Mouse (Mus musculus): ENCODE results near the gene Eps8. TPM values are rescaled to one million over a fixed set of nuclear protein-coding genes. Genes with fewer than 3 reads are reported as not detected.
"Not testable (repeated sequence)": the region's sequence is repeated elsewhere in the genome, so short reads cannot be mapped to it uniquely, and the experiment has no call there.

Eps8 gene
- total RNA-seq, 2 experiments from 2014 or later = 11.4 to 13.5 TPM

- no peak for DNase-seq
Observed at GRCm38 (mm10) chr6:137514872-137515271, 139.8 kb downstream of the Eps8 start.

GRCm38 (mm10) chr6:137512753-137513152 lies 141.9 kb downstream of the Eps8 start:
- DNase-seq = no peak

- DNase-seq = no peak
Observed at GRCm38 (mm10) chr6:137509341-137510045, 145.2 kb downstream of the Eps8 start.

GRCm38 (mm10) chr6:137508936-137509335 lies 145.7 kb downstream of the Eps8 start:
- no peak for DNase-seq

- no peak for DNase-seq
Observed at GRCm38 (mm10) chr6:137506563-137506962, 148.1 kb downstream of the Eps8 start.

- DNase-seq = no peak
Observed at GRCm38 (mm10) chr6:137505555-137506227, 149.0 kb downstream of the Eps8 start.

- no peak for DNase-seq
Observed at GRCm38 (mm10) chr6:137504052-137504451, 150.6 kb downstream of the Eps8 start.

GRCm38 (mm10) chr6:137503462-137503861 lies 151.2 kb downstream of the Eps8 start:
- DNase-seq = no peak

- DNase-seq = no peak
Observed at GRCm38 (mm10) chr6:137503009-137503408, 151.7 kb downstream of the Eps8 start.

GRCm38 (mm10) chr6:137498781-137499180 lies 155.9 kb downstream of the Eps8 start:
- peak in 1 of 2 experiments; percentile 32 for DNase-seq

- no peak for DNase-seq
Observed at GRCm38 (mm10) chr6:137497208-137497835, 157.4 kb downstream of the Eps8 start.

GRCm38 (mm10) chr6:137496562-137496961 lies 158.1 kb downstream of the Eps8 start:
- no peak for DNase-seq

- DNase-seq = no peak
Observed at GRCm38 (mm10) chr6:137495233-137495632, 159.4 kb downstream of the Eps8 start.

GRCm38 (mm10) chr6:137494801-137495200 lies 159.9 kb downstream of the Eps8 start:
- no peak for DNase-seq

GRCm38 (mm10) chr6:137494136-137494475 lies 160.6 kb downstream of the Eps8 start:
- DNase-seq = no peak

GRCm38 (mm10) chr6:137493211-137494135 lies 161.2 kb downstream of the Eps8 start:
- DNase-seq = peak; percentile 35 to 48

- no peak for DNase-seq
Observed at GRCm38 (mm10) chr6:137492582-137492981, 162.1 kb downstream of the Eps8 start.

GRCm38 (mm10) chr6:137491659-137492058 lies 163.0 kb downstream of the Eps8 start:
- no peak for DNase-seq

- DNase-seq = no peak
Observed at GRCm38 (mm10) chr6:137490115-137490514, 164.6 kb downstream of the Eps8 start.

- DNase-seq = peak; percentile 73 to 83
Observed at GRCm38 (mm10) chr6:137487443-137487842, 167.2 kb downstream of the Eps8 start.

GRCm38 (mm10) chr6:137482891-137483290 lies 171.8 kb downstream of the Eps8 start:
- no peak for DNase-seq

GRCm38 (mm10) chr6:137475695-137476094 lies 179.0 kb downstream of the Eps8 start:
- DNase-seq = not testable (repeated sequence)
